Mouse (Mus musculus): ENCODE measurements around the gene Rbak.
"Not testable (repeated sequence)": the region's sequence is repeated elsewhere in the genome, so short reads cannot be mapped to it uniquely, and the experiment has no call there.

The Rbak gene

GRCm38 (mm10) chr5:143180255-143181076 lies at the start of gene Rbak, which contains the start of gene Spdye4b:
Gene Rbak (minus strand): TSS chr5:143180775.
Gene Spdye4b (plus strand): TSS chr5:143181017.
- in situ Hi-C loops (cut with MboI): no loop called here

GRCm38 (mm10) chr5:143226790-143227189 lies 46.2 kb upstream of the Rbak start, which contains the start of gene Spdye4a:
Gene Spdye4a (minus strand): TSS chr5:143226890.
- in situ Hi-C loops (cut with MboI): no loop called here

GRCm38 (mm10) chr5:143222287-143222686 lies 41.7 kb upstream of the Rbak start:
- in situ Hi-C loops (cut with MboI): no loop called here

- in situ Hi-C loops (cut with MboI): no loop called here
Observed at GRCm38 (mm10) chr5:143220996-143221395, 40.4 kb upstream of the Rbak start.

- in situ Hi-C loops (cut with MboI): no loop called here
Observed at GRCm38 (mm10) chr5:143213832-143214231, 33.3 kb upstream of the Rbak start.

- in situ Hi-C loops (cut with MboI): no loop called here
Observed at GRCm38 (mm10) chr5:143205015-143205414, 24.4 kb upstream of the Rbak start.

GRCm38 (mm10) chr5:143196506-143196905 lies 15.9 kb upstream of the Rbak start:
- in situ Hi-C loops (cut with MboI): no loop called here

- in situ Hi-C loops (cut with MboI): no loop called here
Observed at GRCm38 (mm10) chr5:143195166-143195565, 14.6 kb upstream of the Rbak start.

- in situ Hi-C loops (cut with MboI): not testable (repeated sequence)
Observed at GRCm38 (mm10) chr5:143194747-143195146, 14.2 kb upstream of the Rbak start.

GRCm38 (mm10) chr5:143192806-143193205 lies 12.2 kb upstream of the Rbak start:
- in situ Hi-C loops (cut with MboI): no loop called here

- in situ Hi-C loops (cut with MboI): not testable (repeated sequence)
Observed at GRCm38 (mm10) chr5:143188014-143188413, 7.4 kb upstream of the Rbak start.

- in situ Hi-C loops (cut with MboI): no loop called here
Observed at GRCm38 (mm10) chr5:143179179-143179578, 1.4 kb downstream of the Rbak start.

GRCm38 (mm10) chr5:143177541-143178200 lies 2.9 kb downstream of the Rbak start:
- in situ Hi-C loops (cut with MboI): no loop called here

- in situ Hi-C loops (cut with MboI): no loop called here
Observed at GRCm38 (mm10) chr5:143175970-143176369, 4.6 kb downstream of the Rbak start.

- in situ Hi-C loops (cut with MboI): no loop called here
Observed at GRCm38 (mm10) chr5:143165508-143166070, 15.0 kb downstream of the Rbak start.

- in situ Hi-C loops (cut with MboI): no loop called here
Observed at GRCm38 (mm10) chr5:143155534-143155933, 25.0 kb downstream of the Rbak start.

GRCm38 (mm10) chr5:143153756-143154155 lies 26.8 kb downstream of the Rbak start:
- in situ Hi-C loops (cut with MboI): no loop called here

- in situ Hi-C loops (cut with MboI): no loop called here
Observed at GRCm38 (mm10) chr5:143150044-143150443, 30.5 kb downstream of the Rbak start.

GRCm38 (mm10) chr5:143149536-143149935 lies 31.0 kb downstream of the Rbak start:
- in situ Hi-C loops (cut with MboI): no loop called here

- in situ Hi-C loops (cut with MboI): no loop called here
Observed at GRCm38 (mm10) chr5:143148661-143149060, 31.9 kb downstream of the Rbak start.

- in situ Hi-C loops (cut with MboI): no loop called here
Observed at GRCm38 (mm10) chr5:143147481-143147880, 33.1 kb downstream of the Rbak start, which contains the start of gene Olfr718-ps1. Gene Olfr718-ps1 (minus strand): TSS chr5:143147581.

GRCm38 (mm10) chr5:143137580-143137979 lies 43.0 kb downstream of the Rbak start:
- in situ Hi-C loops (cut with MboI): no loop called here

GRCm38 (mm10) chr5:143135042-143135441 lies 45.5 kb downstream of the Rbak start:
- in situ Hi-C loops (cut with MboI): no loop called here

Measured in mature B cell (primary cell).